Mouse (Mus musculus) kidney, adult 2 months (tissue): ENCODE measurements around the gene Tbl3. TPM values are rescaled to one million over a fixed set of nuclear protein-coding genes. Genes with fewer than 3 reads are reported as not detected.

Source experiments
- DNase-seq: peaks from one replicate; pipeline ENCODE4 v3.0.0; 2021
- H3K27ac ChIP-seq: fragments of 200-500 bp; 2 replicates; pipeline ENCODE4 v1.5.1; 2012; ENCODE audit warnings: low read depth, low read length, control low read depth, inconsistent platforms; ENCODE audit not compliant: insufficient read depth
- H3K27me3 ChIP-seq: fragments of 200-500 bp; replicated peaks from 2 replicates; pipeline ENCODE4 v1.6.1; 2012; ENCODE audit warnings: mild to moderate bottlenecking, moderate library complexity, low read length, inconsistent platforms; ENCODE audit not compliant: control insufficient read depth, insufficient read depth
- H3K36me3 ChIP-seq: fragments of 200-500 bp; 2 replicates; pipeline ENCODE4 v1.6.1; 2012; ENCODE audit warnings: mild to moderate bottlenecking, moderate library complexity, low read length, inconsistent platforms; ENCODE audit not compliant: control insufficient read depth, insufficient read depth
- H3K4me1 ChIP-seq: fragments of 200-500 bp; 2 replicates; pipeline ENCODE4 v1.6.1; 2011; ENCODE audit warnings: low read length; ENCODE audit not compliant: control insufficient read depth, insufficient read depth
- H3K4me3 ChIP-seq: fragments of 200-500 bp; 2 replicates; pipeline ENCODE4 v1.5.1; 2011; ENCODE audit warnings: mild to moderate bottlenecking, low read depth, low read length, control low read depth; ENCODE audit not compliant: insufficient read depth
- CTCF ChIP-seq: fragments of 200-500 bp; conservative IDR thresholded peaks from 2 replicates; pipeline ENCODE4 v1.5.1; 2011; ENCODE audit warnings: low read depth, mild to moderate bottlenecking, control low read depth, low read length, moderate library complexity, mixed read lengths; ENCODE audit not compliant: insufficient read depth, insufficient read length
- POLR2A ChIP-seq: fragments of 200-500 bp; IDR thresholded peaks from one replicate; pipeline ENCODE4 v1.6.1; 2011; ENCODE audit warnings: low read depth, low read length, control low read depth
- WGBS: fragments of 180-500 bp; shearing (Covaris S2); methylation state at CpG from one replicate; pipeline ENCODE4 v1.1.7; 2018; 5-methylcytosine and 5-hydroxymethylcytosine counted together
- polyA plus RNA-seq: library from polyadenylated mRNA; depleted of rRNA; stranded (reverse); fragments of >200 nt; gene quantifications from 2 replicates; pipeline ENCODE4 v1.2.3, GENCODE M21; 2012

Gene Tbl3
- polyA plus RNA-seq, 1 experiment: 48.6 TPM

DNA sequence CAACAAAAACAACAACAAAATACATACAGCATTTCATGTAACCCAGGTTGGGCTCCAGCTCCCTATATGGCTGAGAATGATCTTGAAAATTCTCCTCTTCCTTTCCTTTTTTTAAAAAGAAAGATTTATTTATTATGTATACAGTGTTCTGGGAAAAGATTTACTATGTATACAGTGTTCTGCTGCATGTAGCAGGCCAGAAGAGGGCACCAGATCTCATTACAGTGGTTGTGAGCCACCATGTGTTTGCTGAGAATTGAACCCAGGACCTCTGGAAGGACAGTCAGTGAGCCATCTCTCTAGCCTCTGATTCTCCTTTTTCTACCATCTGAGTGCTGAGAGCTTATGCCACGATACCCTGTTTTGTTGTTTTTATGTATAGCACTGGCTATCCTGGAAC is 27.1 kb upstream of the Tbl3 start:
- no peak for DNase-seq
- Histone ChIP-seq H3K4me3 (no peak overlapping the region), H3K27me3 (no peaks in the 10 kb centered on the region), H3K27ac (no peak overlapping the region), H3K4me1 (peaks cover 24% of the 10 kb centered on the region), H3K36me3 (no peaks in the 10 kb centered on the region)
- WGBS: 90% methylated on average over 1 of the region's 1 CpGs
- TF ChIP-seq POLR2A (no peak), CTCF (no peak)

DNA sequence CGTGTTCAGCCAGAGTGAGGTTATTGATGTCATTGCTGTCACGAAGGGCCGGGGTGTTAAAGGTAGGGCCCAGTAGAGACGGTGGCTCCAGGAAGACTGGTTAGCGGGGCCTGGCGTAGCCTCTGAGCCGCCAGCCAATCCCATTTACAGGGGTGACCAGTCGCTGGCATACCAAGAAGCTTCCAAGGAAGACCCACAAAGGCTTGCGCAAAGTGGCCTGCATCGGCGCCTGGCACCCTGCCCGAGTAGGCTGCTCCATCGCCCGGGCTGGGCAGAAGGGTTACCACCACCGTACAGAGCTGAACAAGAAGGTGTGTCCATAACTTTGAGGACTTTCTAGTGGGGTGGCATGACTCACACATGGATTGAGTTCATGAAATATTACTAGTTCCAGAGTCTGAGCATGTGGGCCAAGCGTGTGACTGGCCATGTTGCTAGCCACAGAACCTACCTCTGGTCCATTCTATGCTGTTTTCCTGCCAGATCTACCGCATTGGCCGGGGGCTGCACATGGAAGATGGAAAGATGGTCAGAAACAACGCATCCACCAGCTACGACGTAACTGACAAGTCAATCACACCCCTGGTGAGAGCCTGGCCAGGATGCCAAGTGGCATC is 26.1 kb upstream of the Tbl3 start:
- DNase-seq: no peak
- H3K4me3 ChIP-seq: no peak overlapping the region
- H3K27me3 ChIP-seq: no peaks in the 10 kb centered on the region
- no peaks in the 10 kb centered on the region for H3K36me3 ChIP-seq
- H3K27ac ChIP-seq: no peak overlapping the region
- 90% methylated on average over 21 of the region's 21 CpGs for WGBS
- H3K4me1 ChIP-seq: peaks cover 24% of the 10 kb centered on the region
- TF ChIP-seq CTCF: no peak
- TF ChIP-seq POLR2A: no peak

GRCm38 (mm10) chr17:24732233-24732935 is 24.9 kb upstream of the Tbl3 start:
- Histone ChIP-seq H3K27me3 (no peaks in the 10 kb centered on the region), H3K36me3 (no peaks in the 10 kb centered on the region), H3K4me1 (peaks cover 18% of the 10 kb centered on the region), H3K4me3 (no peak overlapping the region), H3K27ac (peak overlapping the region; percentile 77)
- peak; percentile 72 for DNase-seq
- TF ChIP-seq CTCF (no peak), POLR2A (no peak)
- WGBS: 51% methylated on average over 12 of the region's 12 CpGs

GRCm38 (mm10) chr17:24730787-24731186 is 23.3 kb upstream of the Tbl3 start:
- WGBS: 86% methylated on average over 14 of the region's 14 CpGs
- no peak for DNase-seq
- peaks cover 15% of the 10 kb centered on the region for H3K4me1 ChIP-seq
- TF ChIP-seq CTCF: no peak
- no peak for TF ChIP-seq POLR2A
- no peaks in the 10 kb centered on the region for H3K27me3 ChIP-seq
- no peak overlapping the region for H3K4me3 ChIP-seq
- H3K27ac ChIP-seq: no peak overlapping the region
- no peaks in the 10 kb centered on the region for H3K36me3 ChIP-seq

DNA sequence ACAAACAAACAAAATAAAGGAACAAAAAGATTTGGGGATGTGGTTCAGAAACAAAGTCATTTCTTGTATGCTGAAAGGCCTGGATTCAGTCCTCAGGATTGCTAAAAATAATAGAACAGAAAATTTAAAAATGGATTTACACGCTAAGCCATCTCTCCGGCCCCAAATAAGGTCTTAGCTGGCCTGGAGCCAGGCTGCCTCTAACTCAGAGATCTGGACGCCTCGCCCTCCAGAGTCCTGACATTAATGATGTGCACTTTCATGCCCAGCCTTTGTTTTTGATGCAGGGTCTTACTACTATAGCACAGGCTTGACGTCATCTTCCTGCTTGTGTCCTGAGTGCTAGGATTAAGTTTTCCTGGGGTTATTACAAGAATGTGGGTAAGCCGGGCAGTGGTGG is 21.6 kb upstream of the Tbl3 start:
- TF ChIP-seq POLR2A (no peak), CTCF (no peak)
- WGBS: 66% methylated on average over 6 of the region's 6 CpGs
- H3K4me3 ChIP-seq: no peak overlapping the region
- no peaks in the 10 kb centered on the region for H3K36me3 ChIP-seq
- no peak for DNase-seq
- peaks cover 17% of the 10 kb centered on the region for H3K4me1 ChIP-seq
- H3K27ac ChIP-seq: no peak overlapping the region
- H3K27me3 ChIP-seq: no peaks in the 10 kb centered on the region

DNA sequence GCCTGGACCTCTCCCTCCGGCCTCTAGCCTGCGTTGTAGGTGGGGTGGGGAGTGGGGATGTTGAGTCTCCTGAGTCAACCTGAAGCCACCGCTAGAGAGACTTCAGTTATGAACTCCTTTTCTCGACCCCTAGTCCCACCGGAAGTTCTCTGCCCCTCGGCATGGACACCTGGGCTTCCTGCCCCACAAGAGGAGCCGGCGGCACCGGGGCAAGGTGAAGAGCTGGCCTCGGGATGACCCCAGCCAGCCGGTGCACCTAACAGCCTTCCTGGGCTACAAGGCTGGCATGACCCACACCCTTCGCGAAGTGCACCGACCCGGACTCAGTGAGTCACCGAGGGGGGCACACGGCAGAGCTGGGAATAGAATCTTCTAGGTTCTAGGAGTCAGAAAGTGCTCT is 20.7 kb upstream of the Tbl3 start:
- 68% methylated on average over 17 of the region's 17 CpGs for WGBS
- TF ChIP-seq POLR2A (no peak), CTCF (no peak)
- Histone ChIP-seq H3K36me3 (no peaks in the 10 kb centered on the region), H3K4me1 (peaks cover 16% of the 10 kb centered on the region), H3K27me3 (no peaks in the 10 kb centered on the region), H3K4me3 (no peak overlapping the region), H3K27ac (no peak overlapping the region)
- DNase-seq: no peak

DNA sequence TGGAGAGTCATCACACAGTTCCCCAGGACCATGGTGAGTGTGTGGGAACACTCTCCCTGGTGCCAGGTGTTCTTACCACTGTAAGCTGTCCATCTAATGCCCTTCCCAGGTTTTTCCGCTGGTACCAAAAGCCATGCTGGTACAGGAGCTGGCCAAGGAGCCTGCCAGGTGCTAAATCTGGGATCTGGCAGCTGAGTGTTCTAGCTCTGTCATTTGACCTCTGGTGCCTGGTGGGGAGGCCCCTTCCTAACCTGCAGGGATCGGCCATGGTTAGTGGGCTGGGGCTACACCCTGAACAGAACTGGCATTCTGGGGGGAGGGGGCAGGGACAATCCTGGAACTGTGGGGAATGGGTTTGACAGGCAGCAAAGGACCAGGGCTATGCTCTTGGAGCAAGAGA is 20.2 kb upstream of the Tbl3 start, which contains the start of gene Rpl3l:
Gene Rpl3l, plus strand, starts transcription at position 203 of the 400 bp plus-strand sequence.
- Histone ChIP-seq H3K27ac (no peak within 1 kb of the TSS), H3K36me3 (no peaks in the 10 kb centered on the region), H3K27me3 (no peaks in the 10 kb centered on the region), H3K4me3 (no peak within 1 kb of the TSS), H3K4me1 (peaks cover 11% of the 10 kb centered on the region; the same call in 1 of the 2 replicates)
- no peak for TF ChIP-seq CTCF
- no peak for DNase-seq
- WGBS: 66% methylated on average over 2 of the region's 2 CpGs
